Mouse (Mus musculus) heart, postnatal 0 days (tissue): Measurements from ENCODE around the gene Kif21a. TPM values are rescaled to one million over a fixed set of nuclear protein-coding genes. Genes with fewer than 3 reads are reported as not detected.

Experiments
- ATAC-seq: fragments of 200-750 bp; cut with Nextera tagmentation; 2 replicates; pipeline ENCODE4 v1.8.0; 2017; ENCODE audit warnings: low read depth, moderate number of reproducible peaks, moderate library complexity; ENCODE audit not compliant: insufficient read depth
- DNase-seq: peaks from one replicate; pipeline ENCODE4 v3.0.0-alpha.2; 2016; ENCODE audit warnings: low spot score
- H3K27ac ChIP-seq: fragments of 300-500 bp; sonication (generic); 2 replicates; pipeline ENCODE4 v1.5.1; 2014; ENCODE audit warnings: low read depth, mild to moderate bottlenecking
- H3K27me3 ChIP-seq: fragments of 300-500 bp; sonication (generic); 2 replicates; pipeline ENCODE4 v1.6.1; 2014; ENCODE audit warnings: low read length, mixed read lengths; ENCODE audit not compliant: control insufficient read depth, insufficient read depth
- H3K36me3 ChIP-seq: fragments of 300-500 bp; sonication (generic); replicated peaks from 2 replicates; pipeline ENCODE4 v1.6.1; 2014; ENCODE audit warnings: low read length, mixed read lengths; ENCODE audit not compliant: control insufficient read depth, insufficient read depth
- H3K4me1 ChIP-seq: fragments of 300-500 bp; sonication (generic); 2 replicates; pipeline ENCODE4 v1.6.1; 2014; ENCODE audit warnings: antibody characterized with exemption; ENCODE audit not compliant: control insufficient read depth, insufficient read depth
- H3K4me2 ChIP-seq: fragments of 300-500 bp; sonication (generic); 2 replicates; pipeline ENCODE4 v1.6.1; 2014; ENCODE audit warnings: low read depth, mild to moderate bottlenecking, low read length, moderate library complexity
- H3K4me3 ChIP-seq: fragments of 300-500 bp; sonication (generic); 2 replicates; pipeline ENCODE4 v1.5.1; 2014; ENCODE audit warnings: low read depth, low read length
- H3K9ac ChIP-seq: fragments of 300-500 bp; sonication (generic); replicated peaks from 2 replicates; pipeline ENCODE4 v1.6.1; 2014; ENCODE audit warnings: low read depth, low read length, mixed read lengths
- H3K9me3 ChIP-seq: fragments of 300-500 bp; sonication (generic); replicated peaks from 2 replicates; pipeline ENCODE4 v1.6.1; 2016; ENCODE audit warnings: low read length; ENCODE audit not compliant: control insufficient read depth
- CTCF ChIP-seq: IDR thresholded peaks from 2 replicates; pipeline ENCODE4 v1.5.1; 2016; ENCODE audit warnings: antibody characterized with exemption, control low read depth, low read depth
- EP300 ChIP-seq: IDR thresholded peaks from 2 replicates; pipeline ENCODE4 v1.6.1; 2016; ENCODE audit warnings: antibody characterized with exemption, low read depth
- WGBS: fragments of 180-500 bp; shearing (Covaris S2); extraction: QIAGEN DNeasy Blood & Tissue Kit; methylation state at CpG from one replicate; pipeline ENCODE4 v1.1.7; 2014; 5-methylcytosine and 5-hydroxymethylcytosine counted together
- polyA plus RNA-seq: library from polyadenylated mRNA; unstranded; fragments of >200 nt; fragmentation: Nextera tagmentation; extraction: Ambion mirVana; gene quantifications from 2 replicates; pipeline ENCODE4 v1.2.1, GENCODE M21; 2015
- total RNA-seq: library from RNA; depleted of rRNA; stranded (reverse); fragments of >200 nt; gene quantifications from 2 replicates; pipeline ENCODE4 v1.2.3, GENCODE M21; 2014; ENCODE audit warnings: low replicate concordance; rRNA removed

The Kif21a gene
- total RNA-seq = 3.2 and 4.0 TPM in 2 replicates
- polyA plus RNA-seq = 3.3 and 3.6 TPM in 2 replicates

DNA sequence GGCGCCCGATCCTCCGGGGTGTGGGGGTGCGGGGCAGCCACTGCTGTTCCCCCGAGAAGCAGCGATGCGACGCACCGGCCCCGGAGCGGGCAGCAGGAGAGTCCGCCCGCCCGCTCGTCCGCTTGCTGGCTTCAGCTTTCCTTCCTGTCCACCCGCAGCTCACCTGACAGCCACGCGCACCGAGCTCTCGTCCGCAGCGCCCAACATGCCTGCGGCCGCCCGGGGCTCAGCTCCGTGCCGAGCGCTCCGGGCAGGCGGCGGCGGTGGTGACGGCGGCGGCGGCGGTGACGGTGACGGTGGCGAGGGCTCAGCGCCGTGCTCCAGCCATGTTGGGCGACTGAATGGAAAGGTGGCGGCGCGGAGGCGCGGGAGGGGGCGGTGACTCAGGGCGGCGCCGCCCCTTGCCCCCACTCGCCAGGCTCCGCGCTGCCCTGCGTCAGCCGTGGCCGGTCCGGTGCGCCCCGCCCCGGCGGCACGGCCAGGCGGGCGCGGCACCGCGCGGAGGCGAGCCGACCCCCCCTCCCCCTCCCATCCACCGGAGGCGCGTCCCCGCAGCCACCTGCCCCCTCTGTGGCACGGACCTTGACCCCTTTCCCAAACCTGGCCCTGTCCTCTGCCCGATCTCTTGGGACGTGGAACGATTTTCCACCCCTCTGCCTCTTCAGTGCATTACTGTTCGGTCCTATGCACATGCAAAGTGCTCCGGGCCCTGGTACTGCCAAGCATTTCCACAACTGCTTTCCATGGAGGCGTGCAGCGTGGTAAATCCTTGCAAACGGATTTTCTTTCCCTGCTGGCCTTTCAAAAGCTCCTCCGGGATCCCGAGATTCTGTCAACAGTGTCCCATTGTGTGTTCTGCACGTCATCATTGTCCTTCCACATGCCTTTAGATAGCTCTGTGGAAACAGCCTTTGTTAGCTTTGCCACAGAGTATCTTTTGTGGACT lies at the start of gene Kif21a:
Gene Kif21a (minus strand): TSS at position 453 of the 946 bp plus-strand sequence.
- peak; percentile 96 for ATAC-seq
- H3K4me3 ChIP-seq = peak within 1 kb of the TSS; percentile 75

DNA sequence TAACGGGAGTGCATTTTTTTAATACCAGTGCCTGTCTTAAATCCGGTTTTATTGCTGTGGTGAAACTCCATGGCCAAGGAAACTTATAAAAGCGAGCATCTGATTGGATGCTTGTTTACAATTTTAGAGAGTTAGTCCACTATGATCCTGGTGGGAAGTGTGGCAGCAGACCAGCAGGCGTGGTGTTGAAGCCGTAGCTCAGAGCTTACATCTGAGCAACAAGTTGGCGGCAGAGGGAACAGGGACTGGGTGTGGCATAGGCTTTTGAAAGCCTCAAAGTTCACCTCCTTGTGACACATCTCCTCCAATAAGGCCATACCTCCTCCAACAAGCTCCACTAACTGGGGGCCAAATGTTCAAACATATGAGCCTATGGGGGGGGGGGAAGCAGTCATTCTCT lies 46.9 kb upstream of the Kif21a start:
- WGBS = 85% methylated on average over 6 of the region's 6 CpGs
- Histone ChIP-seq H3K9ac (no peak overlapping the region), H3K4me3 (no peak overlapping the region), H3K36me3 (no peaks in the 10 kb centered on the region), H3K27ac (no peak overlapping the region), H3K4me1 (no peaks in the 10 kb centered on the region), H3K27me3 (no peaks in the 10 kb centered on the region), H3K4me2 (no peak overlapping the region), H3K9me3 (no peaks in the 10 kb centered on the region)
- TF ChIP-seq CTCF (no peak), EP300 (no peak)
- no peak for ATAC-seq
- no peak for DNase-seq

More for the DNA sequence above, at the start of gene Kif21a:
- TF ChIP-seq EP300 (no peak), CTCF (no peak)
- H3K36me3 ChIP-seq = no peaks in the 10 kb centered on the region
- peak within 1 kb of the TSS; percentile 77 for H3K27ac ChIP-seq
- WGBS = under 1% methylated on average over 62 of the region's 89 CpGs
- no peaks in the 10 kb centered on the region for H3K9me3 ChIP-seq
- peak within 1 kb of the TSS; percentile 65 for H3K9ac ChIP-seq
- peak within 1 kb of the TSS; percentile 95 for H3K4me2 ChIP-seq
- no peaks in the 10 kb centered on the region for H3K4me1 ChIP-seq
- no peaks in the 10 kb centered on the region for H3K27me3 ChIP-seq
- DNase-seq = peak; percentile 75

DNA sequence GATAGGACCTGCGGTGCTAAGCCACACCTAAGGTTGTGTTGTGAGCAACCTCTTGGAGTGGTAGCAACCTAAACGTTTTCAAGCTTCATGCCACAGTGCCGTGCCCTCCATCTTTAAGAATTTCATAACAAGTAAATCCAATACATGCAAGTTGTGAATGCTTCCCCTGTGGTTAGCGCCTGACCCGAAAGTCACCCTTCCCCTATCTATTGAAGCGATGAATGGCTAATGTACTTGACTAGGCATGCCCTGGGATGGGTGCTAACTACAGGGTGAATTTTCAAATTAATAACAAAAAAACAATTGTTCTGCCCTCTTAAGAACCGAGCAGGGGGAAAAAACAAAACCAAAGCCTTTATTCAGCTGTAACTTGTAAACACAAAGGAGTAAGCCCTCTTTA lies 39.7 kb upstream of the Kif21a start:
- DNase-seq (no peak), ATAC-seq (no peak)
- Histone ChIP-seq H3K27ac (no peak overlapping the region), H3K27me3 (no peaks in the 10 kb centered on the region), H3K4me1 (no peaks in the 10 kb centered on the region), H3K9me3 (no peaks in the 10 kb centered on the region), H3K4me2 (no peak overlapping the region), H3K36me3 (no peaks in the 10 kb centered on the region), H3K4me3 (no peak overlapping the region), H3K9ac (no peak overlapping the region)
- 87% methylated on average over 7 of the region's 7 CpGs for WGBS
- TF ChIP-seq EP300 = no peak

DNA sequence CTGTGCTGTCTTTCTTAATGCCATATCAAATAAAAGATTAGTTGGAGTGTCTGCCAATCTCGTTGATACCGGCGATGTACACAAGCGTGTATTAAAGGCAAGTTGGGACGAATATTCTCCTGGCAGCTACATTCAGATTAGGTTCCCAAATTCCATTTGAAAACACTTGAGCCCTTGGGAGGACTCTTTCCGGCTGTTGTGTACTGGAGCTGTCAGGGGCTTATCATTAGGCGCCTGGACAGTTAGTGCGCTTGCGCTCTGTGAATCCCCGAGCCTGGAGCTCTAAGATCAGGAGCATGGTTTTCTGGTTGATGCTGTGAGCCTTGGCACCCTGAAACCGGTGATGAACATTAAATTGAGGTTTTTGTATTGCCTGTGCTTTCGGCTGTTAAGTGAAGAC lies 38.3 kb upstream of the Kif21a start:
- ATAC-seq (peak; percentile 62), DNase-seq (peak; percentile 59)
- WGBS = 34% methylated on average over 12 of the region's 12 CpGs
- H3K9me3 ChIP-seq = no peaks in the 10 kb centered on the region
- no peak overlapping the region for H3K27ac ChIP-seq
- H3K27me3 ChIP-seq = no peaks in the 10 kb centered on the region
- H3K4me1 ChIP-seq = no peaks in the 10 kb centered on the region
- H3K36me3 ChIP-seq = no peaks in the 10 kb centered on the region
- no peak for TF ChIP-seq EP300
- TF ChIP-seq CTCF = no peak
- H3K4me2 ChIP-seq = no peak overlapping the region
- H3K9ac ChIP-seq = no peak overlapping the region
- H3K4me3 ChIP-seq = no peak overlapping the region

DNA sequence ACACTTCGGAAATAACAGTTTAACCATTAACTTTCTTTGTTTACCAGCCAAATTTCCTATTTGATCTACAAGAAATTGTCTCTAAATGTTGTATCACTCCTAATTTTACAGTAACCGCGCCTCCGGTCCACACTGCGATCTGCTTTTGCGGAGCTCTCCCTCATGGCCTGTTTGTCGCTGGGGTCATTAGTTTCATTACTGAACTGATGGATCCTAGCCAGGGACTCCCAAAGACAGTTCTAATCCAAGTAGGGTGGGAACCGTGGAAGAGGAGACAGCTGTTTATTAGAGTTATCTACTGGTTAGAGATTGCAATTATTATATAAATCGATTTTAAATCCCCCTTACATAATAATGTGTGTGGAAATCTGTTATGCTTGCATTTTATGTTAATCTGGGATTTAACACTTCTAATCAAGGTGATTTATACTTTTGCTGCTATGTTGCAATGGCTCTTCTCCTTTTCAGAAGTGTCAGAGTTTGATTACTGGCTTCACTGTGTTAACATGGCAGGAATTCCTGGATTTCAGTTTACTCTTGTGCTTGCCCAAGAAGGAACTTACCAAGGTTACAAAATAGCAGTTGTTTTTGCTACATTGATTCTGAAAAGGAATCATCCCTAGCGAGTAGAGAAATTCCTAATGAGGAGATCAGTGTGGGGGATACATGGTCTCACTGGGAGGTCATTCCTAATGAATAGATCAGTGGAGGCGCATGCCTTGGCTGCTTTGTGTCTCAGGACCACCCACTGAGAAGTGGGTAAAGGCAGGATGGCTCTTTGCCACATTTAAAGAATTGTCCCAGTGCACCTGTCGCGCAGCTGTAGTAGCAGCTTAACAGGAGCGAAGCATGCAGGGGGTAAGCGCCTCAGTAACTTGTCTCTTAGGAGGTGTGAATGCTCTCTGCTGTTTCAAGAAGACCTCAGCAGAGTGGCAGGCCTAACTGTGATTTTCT lies 28.0 kb upstream of the Kif21a start:
- 51% methylated on average over 15 of the region's 15 CpGs for WGBS

More for the DNA sequence above, 28.0 kb upstream of the Kif21a start:
- no peaks in the 10 kb centered on the region for H3K36me3 ChIP-seq
- no peak overlapping the region for H3K4me2 ChIP-seq
- no peak overlapping the region for H3K4me3 ChIP-seq
- no peaks in the 10 kb centered on the region for H3K27me3 ChIP-seq
- TF ChIP-seq EP300 = no peak
- no peak for TF ChIP-seq CTCF
- H3K27ac ChIP-seq = no peak overlapping the region
- DNase-seq = no peak
- no peak overlapping the region for H3K9ac ChIP-seq
- no peaks in the 10 kb centered on the region for H3K9me3 ChIP-seq
- H3K4me1 ChIP-seq = no peaks in the 10 kb centered on the region
- no peak for ATAC-seq
